Mouse (Mus musculus) midbrain, embryonic 13.5 days (tissue): ENCODE results near the gene Chchd10. TPM values are rescaled to one million over a fixed set of nuclear protein-coding genes. Genes with fewer than 3 reads are reported as not detected.

Experiments used
- ATAC-seq: fragments of 200-750 bp; cut with Nextera tagmentation; 2 replicates; pipeline ENCODE4 v1.8.0; 2017; ENCODE audit warnings: mild to moderate bottlenecking, moderate TSS enrichment, moderate library complexity
- H3K27ac ChIP-seq: fragments of 300-500 bp; sonication (generic); 2 replicates; pipeline ENCODE4 v1.5.1; 2015; ENCODE audit warnings: inconsistent platforms, mild to moderate bottlenecking, moderate library complexity
- H3K27me3 ChIP-seq: fragments of 300-500 bp; sonication (generic); 2 replicates; pipeline ENCODE4 v1.6.1; 2015; ENCODE audit warnings: mild to moderate bottlenecking, inconsistent platforms
- H3K36me3 ChIP-seq: fragments of 300-500 bp; sonication (generic); 2 replicates; pipeline ENCODE4 v1.6.1; 2015; ENCODE audit warnings: mild to moderate bottlenecking, inconsistent platforms
- H3K4me1 ChIP-seq: fragments of 300-500 bp; sonication (generic); replicated peaks from 2 replicates; pipeline ENCODE4 v1.6.1; 2015; ENCODE audit warnings: inconsistent platforms
- H3K4me2 ChIP-seq: fragments of 300-500 bp; sonication (generic); replicated peaks from 2 replicates; pipeline ENCODE4 v1.6.1; 2015; ENCODE audit warnings: moderate library complexity, mild to moderate bottlenecking, inconsistent platforms
- H3K4me3 ChIP-seq: fragments of 300-500 bp; sonication (generic); replicated peaks from 2 replicates; pipeline ENCODE4 v1.5.1; 2015; ENCODE audit warnings: mild to moderate bottlenecking, inconsistent platforms
- H3K9ac ChIP-seq: fragments of 300-500 bp; sonication (generic); replicated peaks from 2 replicates; pipeline ENCODE4 v1.6.1; 2015; ENCODE audit warnings: mild to moderate bottlenecking, inconsistent platforms
- H3K9me3 ChIP-seq: fragments of 300-500 bp; sonication (generic); 2 replicates; pipeline ENCODE4 v1.6.1; 2016; ENCODE audit warnings: mild to moderate bottlenecking, inconsistent platforms
- WGBS: fragments of 180-500 bp; shearing (Covaris S2); methylation state at CpG from one replicate; pipeline ENCODE4 v1.1.7; 2015; 5-methylcytosine and 5-hydroxymethylcytosine counted together
- polyA plus RNA-seq: library from polyadenylated mRNA; unstranded; fragments of >200 nt; fragmentation: Nextera tagmentation; extraction: Ambion mirVana; gene quantifications from 2 replicates; pipeline ENCODE4 v1.2.1, GENCODE M21; 2015

Chchd10 gene
- polyA plus RNA-seq, 1 experiment from 2014 or later: 17.1 TPM

DNA sequence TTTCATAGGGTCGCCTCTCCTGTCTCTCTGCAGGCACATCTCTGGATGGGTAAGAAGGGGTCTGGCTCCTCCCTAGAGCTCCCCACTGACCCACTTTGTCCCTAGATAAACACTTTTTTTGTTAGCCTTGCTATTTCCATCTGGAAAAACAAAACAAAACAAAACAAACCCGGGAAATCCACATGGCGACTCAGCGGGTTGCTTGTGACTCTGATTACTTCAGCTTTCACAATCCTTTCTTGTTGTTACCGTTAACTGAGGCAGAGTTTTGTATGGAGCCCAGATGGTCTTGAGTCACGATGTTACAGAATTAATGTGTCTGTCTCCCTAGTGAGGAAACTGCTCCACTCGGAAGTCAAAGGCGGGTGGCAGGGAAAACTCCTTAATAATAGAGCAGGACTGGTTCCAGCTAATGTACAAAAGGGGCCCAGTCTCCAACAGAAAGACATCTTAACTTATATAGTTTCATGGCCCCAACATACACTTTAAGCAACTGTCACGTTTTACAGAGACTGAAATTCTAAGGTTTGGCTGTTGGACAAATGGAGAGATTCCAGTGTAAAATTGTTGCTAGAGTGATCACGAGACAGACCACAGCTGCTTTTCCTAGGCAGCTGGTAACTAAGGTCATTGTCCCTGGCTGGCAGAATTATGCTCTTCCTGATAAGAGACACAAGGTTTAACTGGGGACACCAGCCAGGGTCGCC, 11.3 kb downstream of the Chchd10 start:
- ATAC-seq: no peak
- H3K9ac ChIP-seq: no peak overlapping the region
- 25% methylated on average over 11 of the region's 11 CpGs for WGBS
- H3K36me3 ChIP-seq: no peaks in the 10 kb centered on the region
- H3K4me1 ChIP-seq: peaks cover 9% of the 10 kb centered on the region
- H3K27ac ChIP-seq: 0 out of 2 replicates have a peak overlapping the region, but pooled peaks have one; percentile 14
- H3K27me3 ChIP-seq: peaks cover 3% of the 10 kb centered on the region; the same call in 1 of the 2 replicates
- no peaks in the 10 kb centered on the region for H3K9me3 ChIP-seq
- no peak overlapping the region for H3K4me2 ChIP-seq
- H3K4me3 ChIP-seq: no peak overlapping the region

DNA sequence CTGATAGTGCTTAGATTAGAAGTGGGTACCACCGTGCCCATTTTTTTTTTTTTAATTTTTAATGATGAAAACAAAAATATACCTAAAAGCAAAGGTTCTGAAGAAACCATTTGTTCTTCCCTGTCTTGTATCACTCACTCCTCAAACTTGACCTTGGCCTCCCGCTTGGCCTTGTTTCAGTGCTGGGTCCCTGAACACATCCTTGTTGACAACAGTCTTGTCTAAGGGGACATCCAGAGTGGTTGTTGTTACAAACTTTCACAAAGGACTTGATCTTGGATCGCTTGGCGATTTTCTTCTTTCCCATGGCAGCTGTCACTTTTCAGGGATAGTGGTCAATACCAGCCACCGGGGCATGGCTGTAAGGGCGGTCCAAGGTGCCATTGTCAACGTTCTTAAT, 12.3 kb downstream of the Chchd10 start:
- peaks cover 12% of the 10 kb centered on the region for H3K27me3 ChIP-seq
- peaks cover 9% of the 10 kb centered on the region for H3K4me1 ChIP-seq
- no peaks in the 10 kb centered on the region for H3K9me3 ChIP-seq
- no peak overlapping the region for H3K9ac ChIP-seq
- H3K4me3 ChIP-seq: no peak overlapping the region
- ATAC-seq: no peak
- no peaks in the 10 kb centered on the region for H3K36me3 ChIP-seq
- no peak overlapping the region for H3K4me2 ChIP-seq
- 91% methylated on average over 7 of the region's 7 CpGs for whole genome bisulfite sequencing
- H3K27ac ChIP-seq: no peak overlapping the region

DNA sequence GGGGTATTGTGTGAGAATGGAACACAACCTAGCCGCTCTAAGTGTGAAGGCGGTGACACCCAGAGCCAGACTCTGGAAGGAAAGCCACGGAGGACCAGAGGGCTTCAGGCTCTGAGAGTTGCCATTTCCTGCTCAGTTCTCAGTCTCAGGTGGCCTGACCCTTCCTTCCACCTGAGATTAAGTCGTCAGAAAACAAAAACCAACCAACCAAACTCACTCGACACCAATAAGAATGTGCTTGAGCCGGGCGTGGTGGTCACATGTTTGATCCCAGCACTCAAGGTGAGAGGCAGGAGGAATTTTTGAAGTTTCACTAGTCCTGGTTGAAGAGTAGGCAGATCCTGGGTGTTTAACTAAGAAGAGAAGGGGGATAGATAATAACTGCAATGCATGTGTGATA, 13.0 kb downstream of the Chchd10 start:
- no peak overlapping the region for H3K4me2 ChIP-seq
- peaks cover 14% of the 10 kb centered on the region for H3K4me1 ChIP-seq
- no peaks in the 10 kb centered on the region for H3K9me3 ChIP-seq
- no peak for ATAC-seq
- H3K9ac ChIP-seq: no peak overlapping the region
- H3K27me3 ChIP-seq: peaks cover 12% of the 10 kb centered on the region
- WGBS: 83% methylated on average over 7 of the region's 7 CpGs
- H3K36me3 ChIP-seq: no peaks in the 10 kb centered on the region
- H3K4me3 ChIP-seq: no peak overlapping the region
- no peak overlapping the region for H3K27ac ChIP-seq

DNA sequence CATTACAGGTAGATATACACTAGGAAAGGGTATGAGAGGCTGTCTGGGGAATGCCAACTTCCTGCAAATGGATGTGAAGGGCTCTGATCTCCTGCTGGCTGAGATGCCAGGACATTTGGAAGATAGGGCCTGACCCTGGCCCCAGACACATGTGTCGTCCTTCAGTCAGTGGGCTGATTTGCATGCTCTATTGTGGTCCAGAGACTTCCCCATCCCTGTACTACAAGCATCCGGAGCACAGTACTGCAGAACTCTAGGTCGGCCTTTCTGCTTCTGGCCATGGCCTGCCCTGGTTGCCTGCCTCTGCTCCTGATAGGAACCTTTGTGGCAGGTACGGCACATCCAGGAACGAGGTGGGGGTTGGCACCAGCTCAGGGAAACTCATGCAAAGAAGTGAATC, 15.1 kb downstream of the Chchd10 start:
- Histone ChIP-seq H3K27ac (no peak overlapping the region), H3K4me3 (no peak overlapping the region), H3K36me3 (no peaks in the 10 kb centered on the region), H3K27me3 (peaks cover 16% of the 10 kb centered on the region), H3K4me1 (peaks cover 20% of the 10 kb centered on the region), H3K9ac (no peak overlapping the region), H3K4me2 (no peak overlapping the region), H3K9me3 (no peaks in the 10 kb centered on the region)
- ATAC-seq: no peak
- WGBS: 75% methylated on average over 5 of the region's 5 CpGs

DNA sequence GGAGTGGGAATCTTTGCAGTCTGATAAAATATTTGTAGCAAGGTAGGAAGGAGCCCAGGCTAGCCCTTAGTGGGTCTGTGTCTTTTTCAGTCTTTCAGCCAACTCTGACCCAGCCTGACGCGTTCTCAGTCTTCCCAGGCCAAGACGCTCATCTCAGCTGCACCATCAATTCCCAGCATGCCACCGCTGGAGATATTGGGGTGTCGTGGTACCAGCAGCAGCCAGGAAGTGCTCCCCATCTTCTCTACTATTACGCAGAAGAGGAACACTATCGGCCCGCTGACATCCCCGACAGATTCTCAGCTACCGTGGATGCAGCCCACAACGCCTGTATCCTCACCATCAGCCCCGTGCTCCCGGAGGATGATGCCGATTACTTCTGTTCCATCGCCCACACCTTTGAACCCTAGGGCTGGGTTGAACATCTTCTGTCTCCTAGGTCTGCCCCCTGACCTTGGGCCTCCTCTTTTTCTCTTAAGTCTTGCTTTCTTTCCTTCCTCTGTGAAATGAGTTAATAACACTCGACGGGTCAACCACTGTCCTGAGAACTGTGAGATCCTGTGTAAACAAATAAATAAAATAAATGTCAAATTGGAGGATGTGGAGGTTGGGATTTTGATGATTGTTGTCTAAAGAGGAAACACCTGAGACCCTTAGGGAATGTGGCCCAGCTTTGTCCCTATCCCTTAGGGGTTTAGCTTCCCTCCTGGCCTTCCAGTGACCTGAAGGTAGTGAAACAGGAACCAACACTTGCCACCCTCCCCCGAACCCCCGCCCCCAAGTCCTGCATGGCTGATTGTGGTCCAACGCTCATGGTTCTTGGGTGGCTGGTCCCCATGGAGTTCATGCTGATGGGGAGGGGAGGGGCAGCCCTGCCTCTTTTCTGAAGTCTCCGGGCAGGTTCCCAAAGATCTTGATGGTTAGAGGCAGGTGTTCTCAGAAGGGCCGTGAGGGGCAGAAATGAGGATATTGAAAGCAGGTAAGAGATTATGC, 16.4 kb downstream of the Chchd10 start:
- WGBS: 84% methylated on average over 22 of the region's 22 CpGs
- Histone ChIP-seq H3K4me1 (peaks cover 12% of the 10 kb centered on the region), H3K4me2 (no peak overlapping the region), H3K9me3 (no peaks in the 10 kb centered on the region), H3K27ac (no peak overlapping the region), H3K9ac (no peak overlapping the region), H3K4me3 (no peak overlapping the region), H3K36me3 (no peaks in the 10 kb centered on the region), H3K27me3 (peaks cover 25% of the 10 kb centered on the region)
- ATAC-seq: no peak

DNA sequence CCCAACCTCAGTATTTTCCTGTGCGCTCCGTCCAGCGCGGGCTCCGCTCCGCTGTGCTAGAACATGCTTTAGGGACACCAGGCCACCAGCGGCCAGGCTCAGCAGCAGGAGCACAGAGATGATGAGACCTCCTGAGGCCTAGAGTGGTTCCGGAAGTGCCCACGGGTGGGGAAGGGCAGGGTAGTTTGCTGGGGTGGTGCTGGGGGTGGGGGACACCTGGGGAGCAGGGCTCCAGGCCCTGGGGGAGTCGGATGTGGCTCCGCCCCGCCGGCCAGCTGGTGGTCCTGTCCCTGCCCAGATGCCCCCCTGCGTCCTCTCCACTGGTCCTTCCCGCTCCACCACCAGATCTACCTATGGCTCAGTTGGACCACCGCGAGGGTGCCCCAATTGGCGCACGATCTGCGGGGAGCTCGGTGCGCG, 17.9 kb downstream of the Chchd10 start:
- Histone ChIP-seq H3K4me1 (peaks cover 11% of the 10 kb centered on the region), H3K27me3 (peaks cover 25% of the 10 kb centered on the region), H3K9me3 (no peaks in the 10 kb centered on the region), H3K36me3 (no peaks in the 10 kb centered on the region), H3K4me2 (peak overlapping the region; percentile 76), H3K9ac (peak overlapping the region; percentile 57), H3K27ac (no peak overlapping the region), H3K4me3 (peak overlapping the region; percentile 43)
- peak; percentile 64 for ATAC-seq
- 1% methylated on average over 22 of the region's 23 CpGs for WGBS

DNA sequence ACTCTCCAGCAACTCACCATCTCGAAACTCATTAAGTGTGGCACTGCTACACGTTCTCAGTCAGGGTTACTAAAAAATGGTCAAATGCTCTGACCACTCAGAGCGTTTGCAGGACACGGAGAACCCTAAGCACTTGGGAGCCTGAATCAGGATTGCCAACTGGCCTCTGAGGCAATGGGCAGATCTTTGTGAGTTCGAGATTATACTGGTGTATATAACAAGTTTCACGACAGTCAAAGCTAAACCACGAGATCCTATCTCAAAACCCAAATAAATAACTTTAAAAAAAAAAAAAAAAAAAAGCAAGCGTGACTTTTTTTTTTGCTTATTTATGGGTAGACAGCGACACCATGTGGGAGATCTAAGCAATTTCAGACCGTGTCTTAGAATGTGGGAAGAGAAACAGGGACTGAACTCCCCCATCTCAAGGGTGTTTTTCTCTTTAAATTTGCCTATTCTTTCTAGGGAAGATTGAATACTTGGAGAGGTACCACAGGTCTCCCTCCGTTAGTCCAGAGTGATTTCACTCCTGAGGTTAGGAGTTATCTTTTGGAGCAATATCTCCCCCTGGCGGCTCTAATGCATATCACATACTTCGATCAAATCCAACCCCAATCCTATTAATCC, 18.6 kb downstream of the Chchd10 start:
- ATAC-seq: peak; percentile 37; the same call in 1 of the 2 replicates
- peaks cover 11% of the 10 kb centered on the region for H3K4me1 ChIP-seq
- H3K4me3 ChIP-seq: peak overlapping the region; percentile 43
- peaks cover 25% of the 10 kb centered on the region for H3K27me3 ChIP-seq
- peak overlapping the region; percentile 57 for H3K9ac ChIP-seq
- H3K36me3 ChIP-seq: no peaks in the 10 kb centered on the region
- 4% methylated on average over 13 of the region's 13 CpGs for WGBS
- peak overlapping the region; percentile 76 for H3K4me2 ChIP-seq
- H3K27ac ChIP-seq: no peak overlapping the region
- H3K9me3 ChIP-seq: no peaks in the 10 kb centered on the region

DNA sequence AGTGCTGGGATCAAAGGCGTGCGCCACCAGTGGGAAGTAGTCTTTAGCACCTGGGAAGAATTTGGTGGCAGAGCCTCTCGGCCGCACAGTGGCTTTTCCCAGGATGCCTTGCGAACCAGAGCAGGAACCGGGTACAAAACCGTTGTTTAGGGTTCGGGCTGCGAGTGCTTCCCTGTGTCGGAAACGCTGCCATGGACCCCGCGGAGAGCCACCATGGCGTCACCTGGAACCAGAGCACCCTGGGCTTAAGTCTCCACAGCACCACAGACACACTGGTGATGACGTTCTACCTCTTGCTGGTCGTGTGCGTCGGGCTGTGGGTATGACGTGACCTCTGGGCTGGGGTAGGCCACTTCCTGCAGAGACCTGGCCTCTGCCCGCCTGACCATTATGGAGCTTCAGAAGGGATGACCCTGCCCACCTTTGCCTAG, 21.5 kb downstream of the Chchd10 start, which contains the start of gene Gm5134:
TSS of gene Gm5134 (plus strand) at position 134 of the 431 bp plus-strand sequence.
- H3K36me3 ChIP-seq: no peaks in the 10 kb centered on the region
- no peak for ATAC-seq
- peak within 1 kb of the TSS; percentile 27 for H3K4me2 ChIP-seq
- peak within 1 kb of the TSS; percentile 5; the same call in 1 of the 2 replicates for H3K4me3 ChIP-seq
- no peak within 1 kb of the TSS for H3K27ac ChIP-seq
- 27% methylated on average over 20 of the region's 20 CpGs for WGBS
- no peaks in the 10 kb centered on the region for H3K9me3 ChIP-seq
- H3K9ac ChIP-seq: no peak within 1 kb of the TSS
- H3K27me3 ChIP-seq: peaks cover 20% of the 10 kb centered on the region
- H3K4me1 ChIP-seq: peaks cover 11% of the 10 kb centered on the region

- no peaks in the 10 kb centered on the region for H3K4me1 ChIP-seq
- no peaks in the 10 kb centered on the region for H3K36me3 ChIP-seq
- no peaks in the 10 kb centered on the region for H3K27me3 ChIP-seq
- ATAC-seq: no peak
- H3K27ac ChIP-seq: no peak overlapping the region
- H3K9ac ChIP-seq: no peak overlapping the region
- no peaks in the 10 kb centered on the region for H3K9me3 ChIP-seq
- no peak overlapping the region for H3K4me2 ChIP-seq
- H3K4me3 ChIP-seq: no peak overlapping the region
- 92% methylated on average over 10 of the region's 10 CpGs for WGBS
These were observed 40.9 kb downstream of the Chchd10 start for GRCm38 (mm10) chr10:75973846-75974245.

DNA sequence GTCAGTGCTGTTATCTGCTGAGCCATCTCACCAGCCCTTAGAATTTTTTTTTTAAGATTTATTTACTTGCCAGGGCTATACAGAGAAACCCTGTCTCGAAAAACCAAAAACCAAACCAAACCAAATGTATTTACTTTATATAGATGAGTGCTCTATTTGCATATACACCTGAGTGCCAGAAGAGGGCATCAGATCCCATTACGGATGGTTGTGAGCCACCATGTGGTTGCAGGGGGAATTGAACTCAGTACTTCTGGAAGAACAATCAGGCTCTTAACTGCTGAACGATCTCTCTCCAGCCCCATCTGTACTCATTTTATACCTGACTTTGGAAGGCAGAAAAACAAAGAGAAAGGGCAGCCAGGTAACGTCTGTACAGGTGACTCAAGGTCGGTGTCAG, 42.3 kb downstream of the Chchd10 start:
- Histone ChIP-seq H3K27ac (no peak overlapping the region), H3K4me2 (no peak overlapping the region), H3K9me3 (no peaks in the 10 kb centered on the region), H3K4me3 (no peak overlapping the region), H3K9ac (no peak overlapping the region), H3K27me3 (no peaks in the 10 kb centered on the region), H3K4me1 (no peaks in the 10 kb centered on the region), H3K36me3 (no peaks in the 10 kb centered on the region)
- 82% methylated on average over 5 of the region's 5 CpGs for WGBS
- no peak for ATAC-seq

DNA sequence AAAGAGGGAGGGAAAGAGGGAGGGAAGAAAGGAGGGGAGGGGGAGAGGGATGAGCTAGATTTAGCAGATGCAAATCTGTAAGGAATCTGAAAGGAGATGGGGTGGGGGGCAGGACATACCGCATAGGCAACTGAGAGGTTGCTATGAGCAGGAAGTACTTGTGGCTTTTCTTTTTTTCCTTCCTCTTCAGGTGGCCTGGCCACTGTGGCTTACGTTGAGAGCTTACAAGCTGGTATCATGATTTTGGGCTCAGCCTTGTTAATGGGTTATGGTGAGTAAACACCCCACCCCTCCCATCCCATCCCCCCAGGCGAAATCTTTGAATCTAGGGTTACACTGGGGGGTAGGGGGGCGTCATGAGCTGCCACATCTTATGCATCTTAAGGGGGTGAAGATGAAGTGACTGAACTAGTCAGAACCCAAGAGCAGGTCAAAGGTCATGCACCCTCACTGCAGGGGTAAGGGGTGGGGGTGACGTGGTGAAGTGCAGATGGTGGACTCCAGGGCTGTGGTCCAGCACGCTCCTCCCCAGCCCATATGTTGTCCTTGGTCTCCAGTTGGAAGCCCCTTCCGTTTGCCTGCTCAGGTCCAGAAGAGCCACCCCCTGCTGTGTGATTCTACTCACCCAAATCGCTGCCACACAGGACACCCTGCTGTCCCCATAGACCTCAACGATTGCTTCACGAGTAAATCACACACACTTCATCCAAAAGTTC, 45.3 kb downstream of the Chchd10 start:
- no peak overlapping the region for H3K4me3 ChIP-seq
- ATAC-seq: no peak
- no peak overlapping the region for H3K27ac ChIP-seq
- H3K4me2 ChIP-seq: no peak overlapping the region
- WGBS: 53% methylated on average over 10 of the region's 10 CpGs
- H3K9ac ChIP-seq: no peak overlapping the region
- H3K36me3 ChIP-seq: no peaks in the 10 kb centered on the region
- no peaks in the 10 kb centered on the region for H3K27me3 ChIP-seq
- H3K9me3 ChIP-seq: no peaks in the 10 kb centered on the region
- H3K4me1 ChIP-seq: no peaks in the 10 kb centered on the region
